Mouse (Mus musculus) 3134 (cell line): ENCODE measurements around the gene Anks1.

ENCODE experiments used
- DNase-seq: peaks from one replicate; pipeline ENCODE4 v3.0.0-alpha.2; 2011; ENCODE audit warnings: low spot score; ENCODE audit not compliant: insufficient read length; ENCODE audit errors: extremely low read depth

The Anks1 gene

DNA sequence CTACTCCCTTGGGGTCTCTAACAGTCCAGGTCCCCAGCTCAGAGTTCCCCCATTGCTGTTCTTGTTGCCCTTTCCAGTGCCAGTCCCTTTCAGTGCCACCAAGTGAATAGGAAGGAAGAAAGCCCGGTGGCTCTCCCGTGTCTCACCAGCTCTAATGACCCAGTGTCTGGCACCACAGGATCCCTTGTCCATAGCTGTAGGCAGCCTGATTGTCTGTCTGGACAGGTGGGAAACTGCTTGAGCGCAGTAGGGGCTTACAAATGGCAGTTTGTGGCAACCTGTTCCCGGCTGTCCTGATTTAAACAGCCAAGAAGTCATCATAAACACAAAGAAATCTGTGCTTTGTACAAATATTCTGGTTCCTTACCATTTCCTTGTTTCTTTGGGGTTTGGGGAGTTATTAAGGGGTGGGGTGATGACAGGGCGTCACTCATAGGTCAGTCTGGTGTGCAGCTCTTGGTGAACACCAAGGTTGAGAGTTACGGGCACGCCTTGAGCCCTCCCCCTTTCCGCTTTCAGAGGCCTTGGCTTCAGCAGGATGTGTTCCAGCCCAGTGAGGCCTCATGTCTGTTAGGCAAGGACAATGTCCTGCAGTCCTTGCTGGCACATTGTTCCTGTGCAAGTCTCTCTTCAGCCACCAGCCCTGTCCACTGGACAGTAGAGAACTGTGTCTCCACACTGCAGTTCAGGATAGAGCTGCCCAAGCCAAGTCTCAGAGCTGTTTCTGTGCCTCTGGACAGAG lies 107.1 kb downstream of the Anks1 start:
- DNase-seq, result no peak

- DNase-seq, result no peak
Measured at GRCm38 (mm10) chr17:28018344-28018743, 109.2 kb downstream of the Anks1 start.

DNA sequence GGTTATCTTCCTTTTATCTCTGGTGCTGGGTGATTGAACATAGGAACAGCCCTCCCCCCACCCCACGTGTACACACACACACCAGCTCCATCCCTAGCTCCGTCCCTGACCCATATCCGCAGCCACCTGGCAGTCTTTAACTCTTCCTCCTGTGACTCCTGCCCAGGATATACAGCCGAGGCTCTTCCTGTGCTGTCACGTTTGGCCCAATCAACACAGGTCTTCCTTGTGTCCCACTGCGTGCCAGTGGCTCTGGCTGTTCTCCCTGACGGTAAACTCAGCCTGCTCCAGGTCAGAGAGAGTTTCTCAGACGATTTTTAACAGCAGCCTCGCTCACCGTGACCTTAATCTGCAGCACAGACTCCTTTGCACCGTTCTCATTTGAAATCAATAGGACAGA lies 109.7 kb downstream of the Anks1 start:
- no peak for DNase-seq

DNA sequence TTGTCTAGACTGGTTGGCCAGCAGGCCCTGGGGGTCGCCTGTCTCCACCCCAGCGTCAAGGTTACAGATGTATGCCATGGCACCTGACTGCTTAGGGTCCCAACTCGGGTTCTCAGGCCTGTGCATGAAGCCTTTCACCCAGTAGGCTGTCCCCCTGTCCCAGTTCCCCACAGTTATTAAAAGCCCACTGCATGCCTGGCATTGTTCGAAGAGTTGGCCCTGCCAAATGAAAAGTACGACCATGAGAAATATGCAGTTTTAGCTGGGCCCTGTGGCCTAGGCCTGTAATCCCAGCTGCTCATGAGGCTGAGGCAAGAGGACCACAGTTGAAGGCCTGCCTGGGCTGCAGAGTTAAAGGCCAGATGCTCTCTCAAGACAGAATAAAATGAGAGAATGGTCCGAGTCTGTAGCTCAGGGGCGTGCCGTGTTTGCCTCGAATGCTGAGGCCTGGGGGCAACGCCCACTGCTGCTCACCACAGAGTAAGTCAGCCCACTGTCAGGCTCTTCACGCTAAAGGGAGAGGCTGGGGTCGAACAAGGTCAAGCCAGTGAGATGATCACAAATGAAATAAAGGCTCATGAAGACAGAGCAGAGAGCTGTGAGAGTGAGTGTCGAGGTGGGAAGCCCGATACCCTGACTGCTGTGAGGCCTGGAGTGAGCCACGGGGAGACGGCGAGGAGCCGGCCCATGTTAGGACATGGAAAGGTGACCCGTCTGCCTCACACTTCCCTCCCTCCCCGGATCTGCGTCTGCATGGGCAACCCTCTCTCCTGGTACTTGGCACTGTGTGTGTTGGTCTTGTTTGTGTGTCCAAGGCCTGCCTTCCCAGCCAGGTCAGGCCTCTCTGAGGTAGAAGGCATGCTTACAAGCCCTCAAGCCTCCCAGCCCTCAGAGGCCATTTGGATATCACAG lies 110.9 kb downstream of the Anks1 start:
- no peak for DNase-seq

DNA sequence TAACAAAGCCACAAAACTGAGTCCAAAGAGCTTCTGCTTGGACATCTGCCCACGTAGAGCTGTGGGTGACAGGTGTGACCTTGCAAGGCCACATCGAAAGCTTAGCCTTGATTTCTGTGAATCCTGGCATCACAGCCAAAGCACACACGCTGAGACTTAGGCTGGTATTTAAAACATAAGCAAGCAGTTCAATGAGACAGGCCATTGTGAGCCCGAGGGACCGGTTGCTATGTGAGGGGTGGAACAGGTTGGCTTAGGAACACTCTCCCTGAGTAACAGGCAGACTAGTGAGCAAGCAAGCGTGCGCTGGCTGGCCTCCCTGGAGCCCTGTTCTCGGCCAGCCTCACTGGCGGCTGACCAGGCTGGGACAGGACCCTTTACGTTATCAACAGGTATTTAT lies 112.8 kb downstream of the Anks1 start:
- no peak for DNase-seq

DNA sequence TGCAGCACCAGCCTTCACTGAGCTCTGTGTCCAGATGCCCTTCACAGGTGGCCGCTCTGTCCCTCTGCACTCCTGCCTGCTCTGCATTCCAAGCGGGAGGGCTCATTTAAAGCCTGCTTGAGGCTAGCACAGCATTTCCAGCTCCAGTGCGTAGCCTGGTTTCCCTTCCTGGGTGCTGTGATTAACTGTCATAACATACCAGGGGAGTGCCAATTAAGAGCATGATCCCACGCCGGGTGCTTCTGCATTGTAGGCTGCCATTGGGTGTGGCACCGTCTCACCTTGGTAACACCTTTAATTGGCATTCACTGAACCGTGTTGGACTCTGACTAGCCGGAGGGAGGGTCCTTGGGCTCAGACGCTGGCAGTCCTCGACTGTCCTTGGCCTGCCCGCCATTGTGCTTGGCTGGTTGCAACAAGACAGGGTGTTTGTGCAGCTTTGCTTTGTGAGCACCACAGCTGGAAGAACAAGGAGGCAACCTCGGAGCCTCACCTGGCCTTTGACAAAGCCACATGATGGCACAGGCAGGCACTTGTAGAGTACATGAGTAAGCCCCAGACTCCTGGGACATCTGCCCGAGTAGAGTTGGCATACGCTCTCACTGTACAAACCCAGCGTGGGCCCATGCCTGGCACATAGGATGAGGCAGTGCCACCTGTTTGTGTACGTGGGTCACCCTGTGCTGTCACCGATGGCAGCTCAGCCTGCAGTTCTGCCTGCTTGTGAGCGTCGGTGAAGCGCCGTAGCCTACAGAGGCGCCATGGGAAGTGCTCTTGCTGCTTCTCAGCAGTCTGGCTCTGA lies 113.9 kb downstream of the Anks1 start:
- no peak for DNase-seq

- no peak for DNase-seq
Measured at GRCm38 (mm10) chr17:28025541-28025961, 116.4 kb downstream of the Anks1 start.

DNA sequence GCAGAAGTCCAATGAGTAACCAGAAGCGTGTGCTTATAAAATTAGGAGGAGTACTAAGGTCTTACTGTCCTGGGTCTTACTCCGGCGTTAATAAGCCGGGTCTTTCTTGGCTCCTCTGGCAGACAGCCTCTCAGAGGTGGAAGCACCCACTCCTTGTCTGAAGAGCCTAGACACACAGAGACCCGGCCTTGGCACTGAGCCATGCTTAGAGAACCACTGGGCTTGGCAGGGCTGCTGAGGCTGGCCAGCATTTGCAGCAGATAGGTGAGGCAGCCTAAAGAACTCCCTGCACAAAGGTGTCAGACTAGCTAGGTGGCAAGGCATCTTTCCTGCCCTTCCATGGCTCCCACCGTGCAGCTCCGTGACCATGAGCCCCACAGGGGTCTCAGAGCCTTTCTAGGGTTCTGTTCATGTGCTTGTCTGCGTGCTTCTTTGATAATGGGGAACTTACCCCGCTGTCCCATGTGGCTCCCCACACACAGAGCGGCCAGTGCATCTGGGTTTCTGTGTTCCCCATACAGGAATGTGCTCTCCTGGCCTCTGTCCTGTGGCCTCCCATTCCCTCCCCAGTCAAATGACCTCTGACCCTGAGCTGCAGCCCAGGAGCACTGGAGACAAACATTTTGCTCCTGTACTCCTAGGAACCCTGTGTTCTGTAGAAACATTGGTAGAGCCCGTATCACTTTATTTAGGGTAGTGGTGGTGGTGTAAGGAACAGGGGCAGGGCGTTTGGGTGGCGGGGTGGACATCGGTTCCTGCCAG lies 117.2 kb downstream of the Anks1 start:
- DNase-seq, result no peak

DNA sequence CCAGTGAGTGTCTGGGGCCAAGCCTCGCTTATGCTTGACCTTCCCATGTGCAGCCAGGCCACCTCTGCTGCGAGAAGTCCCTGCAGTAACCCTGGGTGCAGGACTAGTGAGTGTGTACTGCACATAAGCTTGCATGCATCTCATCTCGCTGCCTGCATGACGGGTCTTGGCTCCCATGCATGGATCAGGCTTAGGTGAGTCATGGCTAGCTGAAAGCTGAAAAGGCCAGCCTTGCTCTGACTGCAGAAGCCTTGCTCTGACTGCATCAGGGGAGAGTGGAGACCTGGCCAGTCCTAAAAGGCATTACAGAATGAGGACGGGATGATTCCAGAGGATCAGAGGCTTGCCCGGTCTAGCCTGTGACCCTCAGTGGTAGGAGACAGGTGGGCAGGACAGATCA lies 118.1 kb downstream of the Anks1 start:
- DNase-seq, result no peak

- no peak for DNase-seq
Measured at GRCm38 (mm10) chr17:28028236-28028635, 119.1 kb downstream of the Anks1 start.

DNA sequence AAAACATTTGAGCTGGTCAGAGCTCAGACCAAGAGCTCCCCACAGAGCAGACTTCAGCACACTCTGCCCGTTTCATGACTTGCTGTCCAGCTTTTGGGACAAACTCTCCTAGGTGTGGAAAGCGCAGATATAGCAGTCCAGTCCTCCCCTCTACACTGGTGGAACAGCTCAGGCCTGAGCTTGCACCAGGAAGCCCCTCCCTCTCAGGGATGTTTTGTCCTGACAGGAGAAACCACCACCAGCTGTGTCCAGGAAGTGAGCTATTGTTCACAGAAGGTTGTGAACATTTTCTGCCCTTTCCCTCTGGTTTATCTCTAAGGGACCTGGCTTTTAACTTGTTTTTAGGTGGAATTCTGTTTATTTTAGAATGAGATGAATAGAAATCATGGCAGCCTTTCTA lies 120.2 kb downstream of the Anks1 start:
- no peak for DNase-seq

DNA sequence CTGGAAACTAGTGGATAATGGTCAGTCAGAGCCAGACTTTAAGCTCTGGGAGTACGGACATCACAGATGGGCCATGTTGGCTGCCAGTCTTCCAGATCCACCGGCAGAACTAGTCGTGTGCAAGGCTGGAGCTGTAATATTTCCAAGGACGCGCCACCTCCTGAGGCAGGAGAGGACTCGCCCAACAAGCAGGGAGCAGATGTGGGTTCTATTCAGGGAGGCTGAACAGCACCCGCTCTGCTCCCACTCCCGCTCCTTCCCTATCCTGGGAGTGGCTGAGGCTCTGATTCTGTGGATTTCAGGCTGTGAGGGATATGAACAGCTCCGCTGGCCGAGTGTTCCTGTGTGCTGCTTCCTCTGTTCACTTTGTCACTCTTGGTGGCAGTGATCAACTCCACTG lies 121.3 kb downstream of the Anks1 start:
- DNase-seq, result no peak

- DNase-seq, result no peak
Measured at GRCm38 (mm10) chr17:28031281-28031941, 122.3 kb downstream of the Anks1 start.

DNA sequence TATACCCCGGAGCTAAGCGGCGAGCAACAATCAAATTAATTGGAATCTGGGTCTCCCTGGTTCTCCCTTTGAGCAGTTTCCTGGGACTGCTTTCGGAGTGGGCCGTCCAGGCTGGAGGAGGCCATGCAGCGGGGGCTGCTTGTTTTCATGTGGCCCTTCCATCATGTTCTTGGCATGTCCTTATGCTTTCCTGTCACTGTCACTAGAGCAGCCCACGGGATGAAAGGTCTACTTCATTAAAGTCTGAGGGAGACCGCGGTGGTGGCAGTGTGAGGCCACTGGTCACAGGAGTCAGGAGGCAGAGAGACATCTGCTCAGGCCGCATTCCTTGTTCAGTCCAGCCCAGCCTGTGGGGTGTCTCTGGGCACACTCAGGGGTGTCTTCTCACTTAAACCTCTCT lies 123.1 kb downstream of the Anks1 start:
- no peak for DNase-seq

DNA sequence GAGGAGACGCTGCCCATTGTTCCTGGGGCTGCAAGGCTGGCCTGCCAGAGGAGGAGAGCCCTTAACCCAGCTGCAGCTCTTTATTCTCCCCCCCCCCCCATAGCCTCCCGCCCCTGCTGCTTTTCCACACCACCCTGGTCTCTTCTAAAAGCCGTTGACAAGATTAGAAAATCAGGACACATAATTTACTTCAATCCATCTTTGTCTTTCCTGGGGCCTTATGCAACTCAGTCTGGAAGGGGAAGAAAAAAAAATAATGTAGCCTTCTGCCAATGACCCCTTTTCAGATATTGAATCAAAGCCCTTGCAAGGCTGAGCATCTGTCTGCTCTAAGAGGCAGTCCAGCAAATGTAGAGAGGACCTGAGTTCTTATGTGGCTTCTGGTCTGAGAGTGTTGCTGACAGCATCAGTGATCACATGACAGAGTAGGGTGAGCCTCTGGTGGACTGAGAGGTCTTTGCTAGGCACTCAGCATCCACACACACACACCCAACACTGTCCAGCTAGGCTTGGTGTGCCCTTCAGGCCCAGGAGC lies 124.0 kb downstream of the Anks1 start:
- DNase-seq, result no peak

- no peak for DNase-seq
Measured at GRCm38 (mm10) chr17:28034986-28035385, 125.9 kb downstream of the Anks1 start.

DNA sequence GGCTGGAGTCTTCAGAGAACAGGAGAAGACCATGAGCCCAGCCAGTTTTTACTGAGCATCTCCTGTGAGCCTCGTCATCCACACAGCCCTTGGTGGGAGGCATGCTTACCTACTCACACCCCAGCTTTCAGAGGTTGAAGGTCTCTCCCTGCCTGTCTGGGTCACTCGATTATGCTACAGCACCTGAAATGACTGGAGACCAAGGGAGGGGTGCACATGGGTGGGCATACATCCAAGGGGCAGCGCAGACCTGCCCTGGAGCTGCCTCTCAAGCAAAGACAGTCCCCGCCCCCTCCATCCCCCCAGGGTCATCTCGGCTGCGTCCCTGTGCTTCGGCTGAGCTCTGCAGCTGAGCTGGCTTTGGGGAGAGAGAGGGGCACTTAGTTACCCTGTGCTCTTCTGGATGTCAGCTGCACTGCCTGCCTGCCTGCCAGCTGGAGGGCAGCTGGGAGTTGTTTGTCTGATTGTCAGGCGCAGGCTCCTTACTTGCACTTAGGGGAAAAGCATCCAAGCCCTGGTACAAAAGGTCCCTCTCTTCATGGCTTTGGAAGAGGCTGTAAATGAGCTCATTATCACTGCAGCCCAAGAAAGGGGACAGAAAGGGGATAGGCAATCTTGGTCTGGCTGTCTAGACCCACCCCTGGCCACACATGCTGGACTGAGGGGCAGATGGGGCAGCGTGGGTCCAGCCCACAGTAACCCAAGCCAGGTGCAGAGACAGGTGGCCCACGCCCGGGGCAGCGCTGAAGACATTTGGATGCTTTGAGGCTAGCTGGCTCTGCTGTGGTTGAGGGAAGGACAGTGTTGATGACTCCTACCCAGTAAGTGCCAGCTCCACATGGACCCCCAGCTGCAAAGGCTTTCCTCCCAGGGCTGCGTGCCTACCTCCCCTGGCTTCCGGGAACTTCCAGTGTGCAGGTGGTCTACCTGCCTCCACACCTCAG lies 128.0 kb downstream of the Anks1 start:
- DNase-seq, result no peak

GRCm38 (mm10) chr17:28040620-28041019 lies 131.5 kb downstream of the Anks1 start:
- DNase-seq, result no peak

DNA sequence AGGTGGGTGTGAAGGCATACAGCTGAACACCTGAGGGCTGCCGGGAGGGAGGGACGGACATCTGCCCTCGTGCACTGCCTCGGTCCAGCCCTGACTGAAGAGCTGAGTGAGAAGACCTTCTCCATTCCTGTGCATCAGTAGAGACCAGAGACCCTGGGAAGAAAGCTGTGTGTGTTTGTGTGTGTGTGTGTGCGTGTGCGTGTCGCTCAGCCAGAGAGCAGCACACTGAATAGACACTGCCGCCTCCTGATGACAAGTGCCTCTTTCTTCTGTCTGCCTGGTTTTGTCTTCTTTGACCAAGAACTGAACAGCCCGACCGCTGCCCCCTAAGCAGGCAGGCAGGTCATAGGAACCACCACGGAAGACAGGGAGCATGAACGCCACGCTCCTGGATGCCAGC lies 132.2 kb downstream of the Anks1 start:
- DNase-seq, result no peak
